Mouse (Mus musculus) midbrain, postnatal 0 days (tissue): ENCODE data around the gene Pgbd1. TPM values are rescaled to one million over a fixed set of nuclear protein-coding genes. Genes with fewer than 3 reads are reported as not detected.
"Not testable (repeated sequence)": the region's sequence is repeated elsewhere in the genome, so short reads cannot be mapped to it uniquely, and the experiment has no call there.

Experiments
- ATAC-seq: fragments of 200-750 bp; cut with Nextera tagmentation; 2 replicates; pipeline ENCODE4 v1.8.0; 2017; ENCODE audit warnings: moderate number of reproducible peaks, mild to moderate bottlenecking, moderate TSS enrichment, moderate library complexity; ENCODE audit not compliant: low FRiP score
- DNase-seq: peaks from one replicate; pipeline ENCODE4 v3.0.0-alpha.2; 2015; ENCODE audit warnings: low spot score
- H3K27ac ChIP-seq: fragments of 300-500 bp; sonication (generic); 2 replicates; pipeline ENCODE4 v1.5.1; 2014; ENCODE audit warnings: low read depth, mild to moderate bottlenecking, low read length, mixed read lengths
- H3K27me3 ChIP-seq: fragments of 300-500 bp; sonication (generic); 2 replicates; pipeline ENCODE4 v1.6.1; 2014; ENCODE audit warnings: low read length, control low read depth, mixed read lengths; ENCODE audit not compliant: insufficient read depth
- H3K36me3 ChIP-seq: fragments of 300-500 bp; sonication (generic); 2 replicates; pipeline ENCODE4 v1.6.1; 2014; ENCODE audit warnings: low read length, control low read depth, mixed read lengths; ENCODE audit not compliant: insufficient read depth
- H3K4me1 ChIP-seq: fragments of 300-500 bp; sonication (generic); 2 replicates; pipeline ENCODE4 v1.6.1; 2014; ENCODE audit warnings: mild to moderate bottlenecking, control low read depth, antibody characterized with exemption, low read length, mixed read lengths; ENCODE audit not compliant: insufficient read depth
- H3K4me2 ChIP-seq: fragments of 300-500 bp; sonication (generic); 2 replicates; pipeline ENCODE4 v1.6.1; 2014; ENCODE audit warnings: low read depth, mild to moderate bottlenecking, low read length, mixed read lengths; ENCODE audit not compliant: poor library complexity, severe bottlenecking
- H3K4me3 ChIP-seq: fragments of 300-500 bp; sonication (generic); 2 replicates; pipeline ENCODE4 v1.5.1; 2014; ENCODE audit warnings: low read depth, mild to moderate bottlenecking, low read length, moderate library complexity
- H3K9ac ChIP-seq: fragments of 300-500 bp; sonication (generic); replicated peaks from 2 replicates; pipeline ENCODE4 v1.6.1; 2014; ENCODE audit warnings: mild to moderate bottlenecking, low read length, moderate library complexity, mixed read lengths; ENCODE audit not compliant: poor library complexity, severe bottlenecking
- H3K9me3 ChIP-seq: fragments of 300-500 bp; sonication (generic); 2 replicates; pipeline ENCODE4 v1.6.1; 2016; ENCODE audit warnings: low read length, control low read depth
- CTCF ChIP-seq: IDR thresholded peaks from 2 replicates; pipeline ENCODE4 v1.5.1; 2016; ENCODE audit warnings: antibody characterized with exemption, mild to moderate bottlenecking
- WGBS: fragments of 180-500 bp; shearing (Covaris S2); extraction: QIAGEN DNeasy Blood & Tissue Kit; methylation state at CpG from one replicate; pipeline ENCODE4 v1.1.7; 2014; 5-methylcytosine and 5-hydroxymethylcytosine counted together
- polyA plus RNA-seq: library from polyadenylated mRNA; unstranded; fragments of >200 nt; fragmentation: Nextera tagmentation; extraction: Ambion mirVana; gene quantifications from 2 replicates; pipeline ENCODE4 v1.2.1, GENCODE M21; 2015
- total RNA-seq: library from RNA; depleted of rRNA; stranded (reverse); fragments of >200 nt; gene quantifications from 2 replicates; pipeline ENCODE4 v1.2.3, GENCODE M21; 2014

Pgbd1 gene
- total and polyA plus RNA-seq, 2 experiments from 2014 or later = 1.9 to 2.8 TPM

DNA sequence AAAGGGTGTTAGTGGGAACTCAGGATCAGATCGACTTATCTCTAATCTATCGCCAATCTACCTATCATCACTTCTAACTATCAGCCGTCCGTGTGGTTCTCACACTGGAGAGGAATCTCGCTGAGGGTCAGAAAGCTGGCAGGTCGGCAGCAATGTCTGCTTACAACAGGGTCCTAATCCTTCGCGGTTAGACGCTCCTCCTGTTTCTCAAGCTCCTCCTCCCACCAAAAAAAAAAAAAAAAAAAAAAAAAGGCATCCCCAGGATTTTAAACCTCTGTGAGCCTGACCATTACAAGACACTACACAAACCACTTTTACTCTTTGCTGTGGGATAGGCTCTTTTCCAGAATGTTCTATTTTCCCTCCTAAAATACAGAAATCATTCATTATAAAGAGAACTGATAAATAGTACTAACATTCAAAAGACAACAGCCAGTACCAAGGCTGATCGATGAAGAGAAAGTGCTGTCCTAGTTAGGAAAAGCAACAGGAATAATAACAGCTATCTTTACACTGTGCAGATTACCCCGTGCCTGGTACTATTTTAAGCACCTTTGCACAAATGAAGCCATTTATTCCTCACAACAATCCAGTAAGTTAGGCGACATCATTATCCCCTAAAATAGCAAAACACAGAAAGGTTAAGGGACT, 39.1 kb downstream of the Pgbd1 start:
- Histone ChIP-seq H3K27me3 (no peaks in the 10 kb centered on the region), H3K4me1 (peaks cover 11% of the 10 kb centered on the region; the same call in 1 of the 2 replicates), H3K4me3 (peak overlapping the region; percentile 71), H3K36me3 (no peaks in the 10 kb centered on the region), H3K9ac (peak overlapping the region; percentile 75), H3K4me2 (peak overlapping the region; percentile 73), H3K27ac (peak overlapping the region; percentile 66; the same call in 1 of the 2 replicates), H3K9me3 (no peaks in the 10 kb centered on the region)
- DNase-seq (peak; percentile 20), ATAC-seq (peak; percentile 34; the same call in 1 of the 2 replicates)
- 13% methylated on average over 12 of the region's 12 CpGs for WGBS
- TF ChIP-seq CTCF = no peak

DNA sequence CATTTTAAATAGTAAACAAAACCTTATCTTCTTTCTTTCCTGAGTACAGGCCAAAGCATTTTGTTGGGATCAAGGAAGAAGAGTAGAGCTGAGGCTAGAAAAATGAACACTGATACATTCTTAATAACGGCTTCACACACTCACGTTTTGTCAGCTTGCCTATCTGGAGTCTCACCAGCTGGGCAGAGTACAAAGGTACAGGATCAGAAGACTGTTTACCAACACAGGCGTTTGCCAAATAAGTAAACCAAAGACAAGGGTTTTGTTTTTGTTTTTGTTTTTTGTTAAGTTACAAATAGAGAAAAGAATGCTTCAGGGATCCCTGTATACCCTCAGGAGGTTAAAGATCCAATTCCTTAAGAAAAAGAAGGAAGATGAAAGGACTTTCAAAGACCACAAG, 39.7 kb downstream of the Pgbd1 start:
- DNase-seq = no peak
- no peak for TF ChIP-seq CTCF
- Histone ChIP-seq H3K4me1 (peaks cover 11% of the 10 kb centered on the region; the same call in 1 of the 2 replicates), H3K27ac (no peak overlapping the region), H3K4me3 (peak overlapping the region; percentile 71), H3K36me3 (no peaks in the 10 kb centered on the region), H3K4me2 (peak overlapping the region; percentile 73), H3K9ac (no peak overlapping the region; the same call in 1 of the 2 replicates), H3K9me3 (no peaks in the 10 kb centered on the region), H3K27me3 (no peaks in the 10 kb centered on the region)
- no peak for ATAC-seq
- 79% methylated on average over 3 of the region's 3 CpGs for WGBS

DNA sequence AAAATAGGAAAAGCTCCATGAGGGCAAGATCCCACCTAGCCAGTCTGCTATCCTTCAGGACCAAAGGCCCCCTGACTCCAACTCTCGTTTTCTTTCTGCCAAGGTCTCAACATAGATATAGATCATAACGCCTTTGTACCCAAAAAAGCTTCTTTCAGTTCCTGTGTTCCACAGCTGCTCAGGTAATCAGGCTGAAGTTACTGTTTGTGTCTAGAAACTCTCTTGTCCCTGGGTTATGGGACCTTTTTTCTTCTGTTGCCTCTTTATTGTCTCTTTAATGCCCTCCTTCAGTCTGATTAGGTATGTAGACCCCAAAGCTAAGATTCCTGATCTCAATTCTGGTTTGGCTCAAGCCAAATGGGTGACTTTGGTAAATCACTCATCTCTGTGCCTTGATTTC, 43.4 kb downstream of the Pgbd1 start:
- 89% methylated on average over 2 of the region's 2 CpGs for WGBS
- no peak overlapping the region for H3K9ac ChIP-seq
- H3K36me3 ChIP-seq = peaks cover 20% of the 10 kb centered on the region
- H3K4me1 ChIP-seq = peaks cover 11% of the 10 kb centered on the region; the same call in 1 of the 2 replicates
- no peak overlapping the region for H3K4me2 ChIP-seq
- no peak overlapping the region for H3K27ac ChIP-seq
- no peak for TF ChIP-seq CTCF
- H3K9me3 ChIP-seq = no peaks in the 10 kb centered on the region
- ATAC-seq (no peak), DNase-seq (no peak)
- H3K27me3 ChIP-seq = no peaks in the 10 kb centered on the region
- H3K4me3 ChIP-seq = no peak overlapping the region

DNA sequence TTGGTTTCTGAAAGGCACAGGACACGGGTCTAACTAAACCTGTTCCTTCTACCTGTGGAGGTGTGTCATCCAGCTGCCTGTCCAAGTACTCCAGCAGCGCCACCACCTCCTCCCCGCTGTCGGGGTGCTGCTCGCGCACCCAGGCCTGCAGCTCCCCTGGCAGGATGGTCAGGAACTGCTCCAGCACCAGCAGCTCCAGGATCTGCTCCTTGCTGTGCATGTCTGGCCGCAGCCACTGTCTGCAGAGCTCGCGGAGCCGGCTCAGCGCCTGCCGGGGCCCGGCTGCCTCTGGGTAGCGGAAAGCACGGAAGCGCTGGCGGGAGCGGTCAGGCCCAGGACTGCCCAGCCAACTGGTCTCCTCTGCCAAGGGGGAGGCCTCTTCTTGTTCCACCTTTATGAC, 44.8 kb downstream of the Pgbd1 start:
- not testable (repeated sequence) for H3K9me3 ChIP-seq, H3K4me2 ChIP-seq, H3K9ac ChIP-seq, H3K27ac ChIP-seq, H3K4me1 ChIP-seq, H3K4me3 ChIP-seq, H3K27me3 ChIP-seq, DNase-seq
- ATAC-seq = 0 out of 2 replicates have a peak, but pooled peaks have one; percentile 49
- H3K36me3 ChIP-seq = peaks cover 30% of the 10 kb centered on the region
- 98% methylated on average over 6 of the region's 18 CpGs for WGBS

DNA sequence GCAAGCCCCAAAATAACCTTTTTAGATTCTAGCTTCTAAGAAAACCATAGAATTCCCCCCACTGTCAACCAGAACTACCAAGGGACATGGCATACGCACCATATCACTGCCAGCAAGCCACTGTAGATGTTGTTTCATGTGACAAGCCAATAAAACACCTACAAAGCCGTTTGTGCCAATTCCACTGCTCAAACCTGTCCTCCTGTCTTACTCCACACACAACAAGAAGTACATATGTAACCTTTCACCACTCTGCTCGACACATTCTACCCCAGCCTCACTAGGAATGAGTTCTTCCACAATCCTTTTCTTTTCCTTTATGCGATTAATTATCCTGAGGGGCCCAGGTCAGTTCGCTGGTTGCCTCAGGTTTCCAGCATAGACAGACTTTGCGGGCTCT, 45.2 kb downstream of the Pgbd1 start:
- H3K4me1 ChIP-seq = 0 out of 2 replicates have a peak, but pooled peaks cover 4% of the 10 kb centered on the region
- H3K9me3 ChIP-seq = no peaks in the 10 kb centered on the region
- no peaks in the 10 kb centered on the region for H3K27me3 ChIP-seq
- H3K4me2 ChIP-seq = no peak overlapping the region
- H3K36me3 ChIP-seq = peaks cover 32% of the 10 kb centered on the region
- ATAC-seq (no peak), DNase-seq (no peak)
- H3K9ac ChIP-seq = no peak overlapping the region
- TF ChIP-seq CTCF = no peak
- no peak overlapping the region for H3K27ac ChIP-seq
- H3K4me3 ChIP-seq = no peak overlapping the region
- WGBS = 93% methylated on average over 6 of the region's 6 CpGs

DNA sequence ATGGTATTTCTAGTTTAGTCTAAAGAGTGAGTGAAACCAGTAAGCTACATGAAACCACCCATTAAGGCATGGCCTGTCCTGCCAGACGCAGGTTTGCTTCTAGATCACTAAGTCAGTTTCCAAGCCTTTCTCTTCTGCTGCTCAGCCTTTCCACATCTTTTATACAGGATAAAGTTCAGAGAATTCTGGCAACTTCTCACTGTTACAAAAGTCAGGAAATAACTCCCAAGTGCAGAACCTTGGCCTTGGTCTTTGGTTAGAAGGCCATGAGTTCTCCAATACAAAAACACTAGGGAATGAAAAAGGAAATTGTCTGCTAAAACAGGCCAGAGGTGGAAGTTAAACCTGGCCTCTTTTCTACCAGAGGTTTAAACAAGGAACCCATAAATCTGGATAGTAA, 45.6 kb downstream of the Pgbd1 start:
- no peak overlapping the region for H3K9ac ChIP-seq
- peaks cover 36% of the 10 kb centered on the region for H3K36me3 ChIP-seq
- no peak overlapping the region for H3K4me2 ChIP-seq
- H3K27me3 ChIP-seq = no peaks in the 10 kb centered on the region
- DNase-seq = no peak
- no peak for TF ChIP-seq CTCF
- H3K4me1 ChIP-seq = 0 out of 2 replicates have a peak, but pooled peaks cover 4% of the 10 kb centered on the region
- H3K4me3 ChIP-seq = no peak overlapping the region
- ATAC-seq = no peak
- WGBS = 92% methylated on average over 1 of the region's 1 CpGs
- no peak overlapping the region for H3K27ac ChIP-seq
- H3K9me3 ChIP-seq = no peaks in the 10 kb centered on the region
